Mouse (Mus musculus): ENCODE measurements at regions not wholly inside any gene's neighbourhood (a gene's known extent, or its start where the extent isn't known, plus 50 kb on each side); places are given as distances from the start of the nearest gene placed in this dataset.
"Not testable (repeated sequence)": the region's sequence is repeated elsewhere in the genome, so short reads cannot be mapped to it uniquely, and the experiment has no call there.

DNA sequence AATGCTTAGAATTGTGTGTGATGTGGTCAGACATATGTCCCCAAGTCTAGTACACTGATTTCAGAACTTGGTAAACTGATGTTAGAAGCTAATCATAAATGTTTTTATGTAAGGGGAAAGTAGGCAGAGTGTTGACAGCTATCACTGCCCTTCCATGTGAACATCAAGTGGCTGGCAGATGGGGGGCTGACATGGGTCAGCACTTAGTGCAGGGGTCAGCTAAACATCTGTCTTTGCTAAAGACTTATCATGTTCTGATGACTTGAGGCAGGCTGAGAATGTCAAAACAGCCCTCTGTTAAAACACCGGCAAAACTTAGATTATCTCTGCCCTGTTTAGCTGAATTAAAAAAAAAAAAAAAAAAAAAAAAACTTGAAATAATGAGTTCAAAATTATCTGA, 116.7 kb upstream of the Edil3 start:
- no peaks in the 10 kb centered on the region for H3K27me3 ChIP-seq
- no peak overlapping the region for H3K4me2 ChIP-seq (replicated peaks)
- no peak for ATAC-seq (ENCODE audit: low FRiP score)
- H3K4me3 ChIP-seq: no peak overlapping the region
- H3K9ac ChIP-seq: no peak overlapping the region
- H3K36me3 ChIP-seq: no peaks in the 10 kb centered on the region
- 0 out of 2 replicates have a peak, but pooled peaks cover 4% of the 10 kb centered on the region for H3K4me1 ChIP-seq
- no peak overlapping the region for H3K27ac ChIP-seq
- 48% methylated on average over 1 of the region's 1 CpGs for WGBS
- no peaks in the 10 kb centered on the region for H3K9me3 ChIP-seq (replicated peaks)

DNA sequence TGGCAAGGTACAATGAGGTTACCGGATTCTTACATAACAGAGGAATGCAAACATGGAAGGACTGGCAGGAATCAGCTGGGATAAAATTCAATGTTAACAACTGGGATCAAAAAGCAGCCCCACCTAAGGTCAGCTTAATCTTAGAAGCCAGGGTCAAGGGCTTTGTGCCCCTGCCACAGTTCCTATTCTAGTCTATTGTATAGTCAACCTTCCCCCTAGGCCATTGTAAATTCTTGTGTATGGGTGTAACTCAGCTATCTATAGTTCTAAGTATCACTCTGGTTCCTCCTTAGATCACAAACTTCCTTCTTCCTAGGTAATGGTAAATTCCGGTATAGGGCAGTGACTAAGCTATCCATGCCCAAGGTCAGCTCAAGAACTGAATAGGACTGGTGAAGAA, 91.6 kb upstream of the Edil3 start:
- not testable (repeated sequence) for H3K4me1 ChIP-seq; H3K4me2 ChIP-seq (replicated peaks); H3K9ac ChIP-seq; H3K27me3 ChIP-seq; H3K27ac ChIP-seq; H3K9me3 ChIP-seq (replicated peaks); ATAC-seq (ENCODE audit: low FRiP score); H3K36me3 ChIP-seq; H3K4me3 ChIP-seq
- 98% methylated on average over 2 of the region's 2 CpGs for WGBS

DNA sequence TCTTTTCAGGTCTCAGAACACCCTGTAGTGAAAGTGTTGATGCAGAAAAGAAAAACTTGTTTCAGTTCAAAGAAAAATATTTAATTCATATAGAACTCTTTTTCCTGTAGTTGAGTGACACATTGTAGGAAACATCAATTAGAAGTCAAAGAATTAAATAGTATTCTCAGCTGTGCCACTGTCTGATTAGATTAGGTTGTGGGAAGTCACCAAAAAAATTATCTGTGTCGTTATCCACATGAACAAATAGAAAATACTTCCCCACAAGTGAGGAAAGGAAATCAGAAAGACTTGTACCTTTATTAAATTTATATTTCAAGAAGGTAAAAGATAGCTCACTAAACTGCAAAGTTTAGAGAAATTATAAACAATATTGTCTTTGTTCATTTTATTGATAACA, 71.4 kb upstream of the Edil3 start:
- Histone ChIP-seq H3K27ac (no peak overlapping the region), H3K4me2 (replicated peaks) (no peak overlapping the region), H3K4me1 (no peaks in the 10 kb centered on the region), H3K9ac (no peak overlapping the region), H3K9me3 (replicated peaks) (no peaks in the 10 kb centered on the region), H3K4me3 (no peak overlapping the region), H3K36me3 (no peaks in the 10 kb centered on the region), H3K27me3 (no peaks in the 10 kb centered on the region)
- ATAC-seq (ENCODE audit: low FRiP score): no peak
- WGBS: 74% methylated on average over 1 of the region's 1 CpGs

Data from hindbrain, embryonic 12.5 days (tissue).